Mouse (Mus musculus): ENCODE data around the gene Xndc1. TPM values are rescaled to one million over a fixed set of nuclear protein-coding genes. Genes with fewer than 3 reads are reported as not detected.
"Not testable (repeated sequence)": the region's sequence is repeated elsewhere in the genome, so short reads cannot be mapped to it uniquely, and the experiment has no call there.

Gene Xndc1
- 19.5 and 23.3 TPM in 2 replicates for polyA plus RNA-seq (2014; fragmentation: Nextera tagmentation; extraction: Ambion mirVana)

GRCm38 (mm10) chr7:102065046-102065891, at the start of gene Xndc1, which contains the start of the genes Rnf121 and Xntrpc:
Gene Xndc1, plus strand, starts transcription at chr7:102065511.
Gene Rnf121, minus strand, starts transcription at chr7:102065469.
Gene Xntrpc, plus strand, starts transcription at chr7:102065713.
- ATAC-seq (ENCODE audit: low FRiP score), result peak; percentile 99

GRCm38 (mm10) chr7:102016936-102017335, 48.4 kb upstream of the Xndc1 start:
- no peak overlapping the region for H3K9ac ChIP-seq (ENCODE audit: low read depth, low read length)
- 86% methylated on average over 4 of the region's 4 CpGs for WGBS
- no peaks in the 10 kb centered on the region for H3K27me3 ChIP-seq (ENCODE audit: control insufficient read depth, insufficient read depth, low read length)
- ATAC-seq (ENCODE audit: low FRiP score), result no peak
- H3K4me3 ChIP-seq (ENCODE audit: low read depth, low read length), result no peak overlapping the region
- H3K4me1 ChIP-seq (replicated peaks; ENCODE audit: control insufficient read depth, insufficient read depth, low read length), result no peaks in the 10 kb centered on the region
- no peak for DNase-seq (ENCODE audit: low spot score)
- H3K36me3 ChIP-seq (ENCODE audit: control insufficient read depth, insufficient read depth, low read length), result peaks cover 22% of the 10 kb centered on the region
- H3K9me3 ChIP-seq (ENCODE audit: control insufficient read depth, low read length), result no peaks in the 10 kb centered on the region
- no peak overlapping the region for H3K27ac ChIP-seq (ENCODE audit: low read depth, low read length)
- H3K4me2 ChIP-seq (replicated peaks; ENCODE audit: low read depth, low read length), result no peak overlapping the region

More at GRCm38 (mm10) chr7:102065046-102065891, at the start of gene Xndc1, which contains the start of the genes Rnf121 and Xntrpc:
- Histone ChIP-seq H3K4me1 (replicated peaks; ENCODE audit: control insufficient read depth, insufficient read depth, low read length) (peaks cover 4% of the 10 kb centered on the region; the same call in 1 of the 2 replicates), H3K36me3 (ENCODE audit: control insufficient read depth, insufficient read depth, low read length) (no peaks in the 10 kb centered on the region), H3K9ac (ENCODE audit: low read depth, low read length) (peak within 1 kb of the TSS; percentile 82), H3K27ac (ENCODE audit: low read depth, low read length) (peak within 1 kb of the TSS; percentile 58; the same call in 1 of the 2 replicates), H3K27me3 (ENCODE audit: control insufficient read depth, insufficient read depth, low read length) (no peaks in the 10 kb centered on the region), H3K4me2 (replicated peaks; ENCODE audit: low read depth, low read length) (peak within 1 kb of the TSS; percentile 61), H3K4me3 (ENCODE audit: low read depth, low read length) (peak within 1 kb of the TSS; percentile 71), H3K9me3 (ENCODE audit: control insufficient read depth, low read length) (no peaks in the 10 kb centered on the region)
- peak; percentile 92 for DNase-seq (ENCODE audit: low spot score)
- under 1% methylated on average over 56 of the region's 56 CpGs for WGBS

GRCm38 (mm10) chr7:102017452-102017851, 47.9 kb upstream of the Xndc1 start:
- H3K27ac ChIP-seq (ENCODE audit: low read depth, low read length), result no peak overlapping the region
- H3K9me3 ChIP-seq (ENCODE audit: control insufficient read depth, low read length), result no peaks in the 10 kb centered on the region
- no peak overlapping the region for H3K4me2 ChIP-seq (replicated peaks; ENCODE audit: low read depth, low read length)
- ATAC-seq (ENCODE audit: low FRiP score) (no peak), DNase-seq (ENCODE audit: low spot score) (no peak)
- 82% methylated on average over 5 of the region's 5 CpGs for WGBS
- peaks cover 17% of the 10 kb centered on the region for H3K36me3 ChIP-seq (ENCODE audit: control insufficient read depth, insufficient read depth, low read length)
- no peak overlapping the region for H3K4me3 ChIP-seq (ENCODE audit: low read depth, low read length)
- H3K27me3 ChIP-seq (ENCODE audit: control insufficient read depth, insufficient read depth, low read length), result no peaks in the 10 kb centered on the region
- H3K4me1 ChIP-seq (replicated peaks; ENCODE audit: control insufficient read depth, insufficient read depth, low read length), result no peaks in the 10 kb centered on the region
- no peak overlapping the region for H3K9ac ChIP-seq (ENCODE audit: low read depth, low read length)

GRCm38 (mm10) chr7:102018034-102018433, 47.3 kb upstream of the Xndc1 start:
- Histone ChIP-seq H3K9me3 (ENCODE audit: control insufficient read depth, low read length) (no peaks in the 10 kb centered on the region), H3K4me2 (replicated peaks; ENCODE audit: low read depth, low read length) (no peak overlapping the region), H3K4me1 (replicated peaks; ENCODE audit: control insufficient read depth, insufficient read depth, low read length) (no peaks in the 10 kb centered on the region), H3K36me3 (ENCODE audit: control insufficient read depth, insufficient read depth, low read length) (peaks cover 14% of the 10 kb centered on the region), H3K27me3 (ENCODE audit: control insufficient read depth, insufficient read depth, low read length) (no peaks in the 10 kb centered on the region), H3K9ac (ENCODE audit: low read depth, low read length) (no peak overlapping the region), H3K4me3 (ENCODE audit: low read depth, low read length) (no peak overlapping the region), H3K27ac (ENCODE audit: low read depth, low read length) (no peak overlapping the region)
- 90% methylated on average over 7 of the region's 7 CpGs for WGBS
- DNase-seq (ENCODE audit: low spot score) (no peak), ATAC-seq (ENCODE audit: low FRiP score) (no peak)

GRCm38 (mm10) chr7:102018590-102018989, 46.7 kb upstream of the Xndc1 start, which contains the start of gene Il18bp:
Gene Il18bp, minus strand, starts transcription at chr7:102018690.
- H3K9me3 ChIP-seq (ENCODE audit: control insufficient read depth, low read length), result no peaks in the 10 kb centered on the region
- no peaks in the 10 kb centered on the region for H3K4me1 ChIP-seq (replicated peaks; ENCODE audit: control insufficient read depth, insufficient read depth, low read length)
- no peak for ATAC-seq (ENCODE audit: low FRiP score)
- no peaks in the 10 kb centered on the region for H3K27me3 ChIP-seq (ENCODE audit: control insufficient read depth, insufficient read depth, low read length)
- no peak within 1 kb of the TSS for H3K4me2 ChIP-seq (replicated peaks; ENCODE audit: low read depth, low read length)
- peaks cover 10% of the 10 kb centered on the region for H3K36me3 ChIP-seq (ENCODE audit: control insufficient read depth, insufficient read depth, low read length)
- no peak within 1 kb of the TSS for H3K9ac ChIP-seq (ENCODE audit: low read depth, low read length)
- DNase-seq (ENCODE audit: low spot score), result no peak
- no peak within 1 kb of the TSS for H3K27ac ChIP-seq (ENCODE audit: low read depth, low read length)
- 92% methylated on average over 3 of the region's 3 CpGs for WGBS
- no peak within 1 kb of the TSS for H3K4me3 ChIP-seq (ENCODE audit: low read depth, low read length)

GRCm38 (mm10) chr7:102019362-102019761, 45.9 kb upstream of the Xndc1 start:
- no peaks in the 10 kb centered on the region for H3K27me3 ChIP-seq (ENCODE audit: control insufficient read depth, insufficient read depth, low read length)
- WGBS, result 74% methylated on average over 3 of the region's 3 CpGs
- ATAC-seq (ENCODE audit: low FRiP score) (no peak), DNase-seq (ENCODE audit: low spot score) (no peak)
- no peak overlapping the region for H3K4me2 ChIP-seq (replicated peaks; ENCODE audit: low read depth, low read length)
- no peak overlapping the region for H3K4me3 ChIP-seq (ENCODE audit: low read depth, low read length)
- H3K9ac ChIP-seq (ENCODE audit: low read depth, low read length), result no peak overlapping the region
- H3K36me3 ChIP-seq (ENCODE audit: control insufficient read depth, insufficient read depth, low read length), result peaks cover 9% of the 10 kb centered on the region; the same call in 1 of the 2 replicates
- no peaks in the 10 kb centered on the region for H3K4me1 ChIP-seq (replicated peaks; ENCODE audit: control insufficient read depth, insufficient read depth, low read length)
- no peaks in the 10 kb centered on the region for H3K9me3 ChIP-seq (ENCODE audit: control insufficient read depth, low read length)
- no peak overlapping the region for H3K27ac ChIP-seq (ENCODE audit: low read depth, low read length)

- H3K4me2 ChIP-seq (replicated peaks; ENCODE audit: low read depth, low read length); H3K9ac ChIP-seq (ENCODE audit: low read depth, low read length); H3K4me1 ChIP-seq (replicated peaks; ENCODE audit: control insufficient read depth, insufficient read depth, low read length); H3K9me3 ChIP-seq (ENCODE audit: control insufficient read depth, low read length); DNase-seq (ENCODE audit: low spot score); ATAC-seq (ENCODE audit: low FRiP score); H3K4me3 ChIP-seq (ENCODE audit: low read depth, low read length); H3K27me3 ChIP-seq (ENCODE audit: control insufficient read depth, insufficient read depth, low read length); H3K36me3 ChIP-seq (ENCODE audit: control insufficient read depth, insufficient read depth, low read length); H3K27ac ChIP-seq (ENCODE audit: low read depth, low read length): not testable (repeated sequence)
- 89% methylated on average over 2 of the region's 2 CpGs for WGBS
Observed at GRCm38 (mm10) chr7:102020934-102021333, 44.4 kb upstream of the Xndc1 start.

- 94% methylated on average over 9 of the region's 9 CpGs for WGBS
- DNase-seq (ENCODE audit: low spot score) (no peak), ATAC-seq (ENCODE audit: low FRiP score) (no peak)
- Histone ChIP-seq H3K36me3 (ENCODE audit: control insufficient read depth, insufficient read depth, low read length) (peaks cover 9% of the 10 kb centered on the region; the same call in 1 of the 2 replicates), H3K4me2 (replicated peaks; ENCODE audit: low read depth, low read length) (no peak overlapping the region), H3K4me1 (replicated peaks; ENCODE audit: control insufficient read depth, insufficient read depth, low read length) (no peaks in the 10 kb centered on the region), H3K4me3 (ENCODE audit: low read depth, low read length) (no peak overlapping the region), H3K9me3 (ENCODE audit: control insufficient read depth, low read length) (no peaks in the 10 kb centered on the region), H3K27ac (ENCODE audit: low read depth, low read length) (no peak overlapping the region), H3K27me3 (ENCODE audit: control insufficient read depth, insufficient read depth, low read length) (no peaks in the 10 kb centered on the region), H3K9ac (ENCODE audit: low read depth, low read length) (no peak overlapping the region)
Observed at GRCm38 (mm10) chr7:102023821-102024220, 41.5 kb upstream of the Xndc1 start.
